Mouse (Mus musculus) large intestine, adult 2 months (tissue): ENCODE results near the gene R3hdml. TPM values are rescaled to one million over a fixed set of nuclear protein-coding genes. Genes with fewer than 3 reads are reported as not detected.

Experiments
- DNase-seq: peaks from one replicate; pipeline ENCODE4 v3.0.0-alpha.2; 2012; ENCODE audit warnings: low read depth, low spot score
- WGBS: fragments of 180-500 bp; shearing (Covaris S2); methylation state at CpG from one replicate; pipeline ENCODE4 v1.1.7; 2018; 5-methylcytosine and 5-hydroxymethylcytosine counted together
- polyA plus RNA-seq: library from polyadenylated mRNA; depleted of rRNA; stranded (reverse); fragments of >200 nt; gene quantifications from 2 replicates; pipeline ENCODE4 v1.2.3, GENCODE M21; 2012

The R3hdml gene
- polyA plus RNA-seq, 1 experiment: 4.6 TPM

DNA sequence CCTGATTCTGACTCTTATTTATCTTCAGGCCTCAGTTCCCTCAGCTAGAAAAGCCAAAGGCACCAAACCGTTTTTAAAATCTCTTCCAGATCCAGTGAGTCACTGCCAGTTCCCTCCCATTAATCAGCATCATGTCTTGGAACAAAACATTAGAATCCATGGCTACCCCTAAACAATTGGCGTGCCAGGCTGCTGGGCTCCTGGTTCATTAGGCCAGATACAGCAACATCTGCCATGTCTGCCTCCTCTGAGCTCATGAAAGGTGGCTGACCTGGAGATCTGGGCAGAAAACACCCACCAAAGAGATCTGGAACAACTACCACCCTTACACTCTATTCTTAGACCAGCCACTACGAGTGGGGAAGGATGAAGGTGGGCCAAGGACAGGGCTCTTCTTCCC lies 21.0 kb upstream of the R3hdml start:
- no peak for DNase-seq
- WGBS: 57% methylated on average over 3 of the region's 3 CpGs

DNA sequence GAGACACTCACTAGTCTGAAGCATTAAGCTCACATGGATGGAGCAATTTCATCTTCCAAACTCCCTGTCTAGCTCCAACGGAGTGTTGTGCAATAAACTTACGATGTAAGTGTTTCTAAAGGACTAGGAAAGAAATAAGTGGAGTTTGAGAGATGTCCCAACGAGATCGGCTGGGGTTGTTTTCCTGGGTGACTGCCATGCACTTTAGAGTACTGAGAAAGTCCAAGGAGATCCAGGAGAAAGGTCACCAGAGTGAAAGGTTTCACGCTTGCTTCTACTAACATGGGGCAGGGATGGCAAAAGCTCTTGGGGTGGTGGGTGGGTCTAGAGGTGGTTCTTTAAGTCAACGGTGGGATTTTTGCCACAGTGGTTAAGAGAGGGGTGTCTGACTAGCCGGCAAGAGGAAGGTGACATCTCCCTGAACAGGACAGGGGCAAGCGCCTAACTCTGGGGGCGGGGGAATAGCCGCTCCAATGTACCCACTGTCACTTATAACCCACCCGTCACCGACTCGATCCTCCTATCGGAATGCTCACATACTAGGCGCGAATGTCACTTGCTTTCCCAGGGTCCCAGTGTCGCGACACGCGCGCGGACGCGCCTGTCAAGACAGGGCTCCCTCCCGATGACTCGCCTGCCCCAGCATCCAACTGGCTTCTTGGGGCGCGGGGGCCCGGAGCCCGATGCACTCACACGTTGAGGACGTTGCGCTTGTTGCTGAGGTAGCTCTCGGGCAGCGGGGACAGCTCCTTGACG lies 20.2 kb upstream of the R3hdml start:
- WGBS: under 1% methylated on average over 36 of the region's 36 CpGs
- DNase-seq: no peak

DNA sequence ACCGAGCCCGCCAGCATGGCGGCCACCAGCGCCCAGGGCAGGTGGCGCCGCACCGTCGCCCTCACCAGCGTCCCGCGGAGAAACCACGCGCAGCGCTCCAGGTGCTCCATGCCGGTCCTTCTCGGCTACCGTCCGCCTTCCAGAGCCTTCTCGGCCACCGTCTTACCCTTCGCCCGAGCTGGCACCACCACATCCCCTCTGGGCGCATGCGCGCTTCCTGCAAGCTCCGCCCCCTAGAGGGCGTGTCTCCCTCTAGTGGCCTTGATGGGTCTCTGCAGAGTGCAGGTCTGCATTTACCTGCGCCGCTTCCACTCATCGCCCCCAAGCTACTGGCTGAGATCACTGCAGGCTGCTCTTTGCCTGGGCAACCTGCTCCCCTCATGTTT lies 19.7 kb upstream of the R3hdml start, which contains the start of gene Fitm2:
Fitm2 (minus strand) TSS at position 164 of the 386 bp plus-strand sequence.
- peak; percentile 86 for DNase-seq
- under 1% methylated on average over 30 of the region's 30 CpGs for WGBS

DNA sequence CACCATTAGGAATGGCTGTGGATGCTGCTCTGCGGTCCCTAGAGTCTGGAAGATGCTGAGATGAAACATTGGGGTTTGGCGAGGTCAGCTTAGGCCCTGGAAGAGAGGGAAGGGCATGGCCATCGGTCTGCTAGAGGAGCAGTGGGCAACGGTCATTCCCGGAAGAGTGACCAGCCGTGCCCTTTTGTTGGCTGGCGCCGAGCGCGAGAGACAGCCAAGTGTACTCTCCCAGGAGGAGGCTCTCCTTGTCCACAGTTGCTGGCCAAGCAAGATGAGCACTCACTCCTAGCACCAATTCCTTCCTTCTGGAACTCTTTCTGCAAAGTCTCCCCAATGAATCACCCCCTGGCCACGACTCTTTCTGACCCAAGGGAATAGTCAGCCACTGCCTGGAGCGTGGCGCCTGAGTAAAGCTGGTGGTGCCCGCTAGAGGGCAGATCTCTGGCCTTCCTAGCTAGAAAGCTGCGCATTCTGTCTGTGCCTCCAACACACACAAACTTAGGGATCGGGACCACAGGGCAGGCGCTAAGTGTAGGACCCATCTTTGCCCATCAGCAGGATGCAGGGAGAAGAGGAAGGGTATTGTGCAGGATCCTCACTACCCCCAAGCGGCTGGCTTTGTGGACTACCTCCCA lies 11.8 kb upstream of the R3hdml start:
- DNase-seq: no peak
- 64% methylated on average over 18 of the region's 18 CpGs for WGBS

DNA sequence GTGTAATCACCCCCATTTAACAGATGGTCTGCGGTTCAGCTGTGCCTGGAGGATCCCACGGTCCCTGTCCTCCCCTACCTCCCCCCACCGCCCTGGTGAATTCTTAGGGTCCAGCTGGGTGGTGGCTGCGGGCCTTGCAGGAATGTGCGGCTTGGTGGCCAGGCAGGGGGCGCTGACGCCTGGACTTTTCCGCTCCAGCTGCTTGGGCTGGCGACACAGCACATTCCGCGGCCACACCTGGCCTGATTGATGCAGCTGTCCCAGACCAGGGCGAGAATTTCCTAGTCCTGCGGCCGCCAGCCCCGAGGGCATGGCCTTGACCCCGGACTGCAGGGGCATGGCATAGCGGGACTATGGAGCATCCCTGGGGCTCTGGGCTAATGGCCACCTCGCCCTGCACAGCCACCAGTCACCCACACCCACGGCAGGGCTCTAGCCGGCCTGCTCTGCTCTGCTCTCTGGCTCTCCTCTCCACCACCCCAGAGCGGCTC lies 10.5 kb upstream of the R3hdml start:
- DNase-seq: no peak
- WGBS: 3% methylated on average over 21 of the region's 21 CpGs

DNA sequence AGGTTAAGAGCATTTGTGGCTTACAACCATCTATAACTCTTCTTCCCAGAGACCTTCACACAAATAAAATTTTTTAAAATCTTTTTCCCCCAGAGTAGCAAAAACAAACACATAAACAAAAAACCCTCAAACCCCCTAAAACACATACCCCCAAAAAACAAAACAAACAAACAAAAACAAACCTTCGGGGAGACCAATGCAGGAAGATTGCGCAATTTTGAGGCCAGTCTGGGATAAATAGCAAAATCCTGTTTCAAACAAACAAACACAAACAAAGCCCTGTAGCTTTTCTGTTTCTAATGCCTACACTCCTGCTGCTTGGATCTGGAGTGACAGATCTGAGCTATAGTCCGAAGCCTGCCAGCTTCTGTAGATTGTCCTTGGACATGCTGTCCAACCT lies 4.8 kb upstream of the R3hdml start:
- DNase-seq: no peak
- 79% methylated on average over 3 of the region's 3 CpGs for WGBS

DNA sequence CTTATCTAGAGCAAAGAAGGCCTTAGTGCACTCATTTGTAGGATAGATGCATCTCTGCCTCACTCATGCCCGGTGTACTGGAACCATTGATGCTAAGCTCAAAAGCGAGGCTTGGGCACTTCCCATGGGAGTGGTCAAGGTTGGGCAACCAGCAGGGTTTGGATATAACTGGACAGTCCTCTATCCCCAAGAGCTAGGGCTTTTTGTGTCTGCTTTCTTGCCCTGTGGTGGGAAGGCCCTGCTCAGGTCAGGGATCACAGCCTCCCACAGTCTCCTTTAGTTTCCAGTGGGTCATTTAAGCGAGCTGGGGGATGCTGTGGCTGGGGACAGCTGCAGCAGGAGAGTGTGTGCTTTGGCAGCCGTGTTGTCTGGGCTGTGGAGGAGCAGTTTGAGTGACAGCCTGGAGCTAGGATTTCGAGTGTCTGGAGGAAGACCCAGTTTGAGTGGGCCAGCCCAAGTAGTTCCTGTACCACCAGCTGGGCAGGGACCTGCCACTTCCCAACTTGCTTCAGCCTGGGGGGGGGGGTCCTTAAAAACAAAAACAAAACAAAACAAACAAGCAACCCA lies 2.3 kb upstream of the R3hdml start:
- DNase-seq: no peak
- 55% methylated on average over 5 of the region's 5 CpGs for WGBS

DNA sequence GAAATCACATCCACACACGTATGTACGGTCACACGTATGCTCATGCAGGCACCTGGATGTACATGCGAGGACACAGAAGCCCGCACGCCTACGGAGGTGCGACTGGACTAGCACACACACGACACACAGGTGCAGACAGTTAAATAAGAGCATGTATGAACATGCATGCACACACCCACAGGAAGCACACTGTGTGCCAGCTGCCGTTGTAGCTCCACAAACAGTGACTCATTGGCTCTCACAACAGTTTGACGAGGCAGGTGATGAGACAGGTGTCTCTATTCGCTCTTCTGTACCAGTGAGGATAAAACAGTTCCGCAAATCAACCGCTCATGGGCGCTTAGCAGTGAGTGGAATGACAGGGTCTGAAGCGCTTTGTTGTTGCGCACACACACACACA lies 1.5 kb upstream of the R3hdml start:
- WGBS: 54% methylated on average over 17 of the region's 17 CpGs
- no peak for DNase-seq

DNA sequence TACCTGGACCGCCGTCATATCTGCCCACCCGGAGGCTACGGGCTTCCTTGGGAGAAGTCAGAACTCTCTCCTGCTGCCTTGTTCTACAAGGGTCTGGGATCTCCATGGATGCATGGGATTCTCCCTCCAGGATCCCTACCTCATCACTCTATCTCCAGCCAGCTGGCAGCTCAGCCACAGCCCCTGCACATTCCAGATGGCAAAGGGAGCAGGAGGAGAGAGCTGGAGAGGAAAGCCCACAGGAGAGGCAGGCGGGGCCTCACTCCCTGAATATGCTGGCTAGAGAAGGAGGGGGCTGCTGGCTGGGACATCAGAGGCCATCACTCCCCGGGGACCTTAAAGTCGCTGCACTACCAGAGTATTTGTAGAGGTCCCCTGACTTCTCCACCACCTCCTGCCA lies 767 bp upstream of the R3hdml start:
- no peak for DNase-seq
- 53% methylated on average over 7 of the region's 7 CpGs for WGBS

DNA sequence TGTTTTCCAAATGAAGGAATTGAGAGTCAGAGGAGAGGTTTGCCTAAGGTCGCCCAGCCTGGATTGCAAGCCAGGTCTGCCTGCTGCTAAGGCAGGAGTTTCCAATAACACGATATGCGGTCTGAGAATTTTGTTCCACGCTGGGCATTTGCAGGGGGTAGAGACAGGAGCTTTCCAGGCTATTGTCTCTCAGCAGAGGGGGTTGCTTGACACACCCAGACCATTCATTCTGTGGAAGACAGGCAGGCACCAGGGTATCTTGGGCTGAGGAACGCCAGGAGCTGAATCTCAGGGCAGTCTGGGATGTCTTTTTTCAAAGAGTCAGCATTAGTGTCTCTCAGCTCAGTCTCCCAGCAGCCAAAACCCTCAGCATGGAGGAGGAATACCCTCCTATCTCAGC lies 913 bp downstream of the R3hdml start:
- 71% methylated on average over 5 of the region's 5 CpGs for WGBS
- no peak for DNase-seq

DNA sequence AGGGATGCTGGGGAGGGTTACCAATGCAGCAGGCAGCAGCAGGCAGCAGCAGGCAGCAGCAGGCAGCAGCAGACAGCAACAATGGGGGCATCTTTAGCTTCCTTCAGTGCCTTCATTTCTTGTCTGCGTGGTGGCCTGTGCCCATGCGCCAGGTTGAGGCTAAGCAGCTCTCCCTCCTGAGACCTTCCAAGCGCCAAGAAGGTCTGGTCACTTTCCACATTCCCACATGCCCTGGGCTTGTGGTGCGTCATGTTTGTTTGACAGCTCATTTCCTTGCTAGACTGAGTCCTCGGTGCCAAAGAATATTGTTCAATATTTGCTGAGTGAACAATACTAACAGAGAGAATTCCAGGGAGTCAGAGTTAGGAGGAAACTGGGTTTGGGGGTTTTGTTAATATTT lies 1.9 kb downstream of the R3hdml start:
- 6% methylated on average over 5 of the region's 5 CpGs for WGBS
- no peak for DNase-seq

DNA sequence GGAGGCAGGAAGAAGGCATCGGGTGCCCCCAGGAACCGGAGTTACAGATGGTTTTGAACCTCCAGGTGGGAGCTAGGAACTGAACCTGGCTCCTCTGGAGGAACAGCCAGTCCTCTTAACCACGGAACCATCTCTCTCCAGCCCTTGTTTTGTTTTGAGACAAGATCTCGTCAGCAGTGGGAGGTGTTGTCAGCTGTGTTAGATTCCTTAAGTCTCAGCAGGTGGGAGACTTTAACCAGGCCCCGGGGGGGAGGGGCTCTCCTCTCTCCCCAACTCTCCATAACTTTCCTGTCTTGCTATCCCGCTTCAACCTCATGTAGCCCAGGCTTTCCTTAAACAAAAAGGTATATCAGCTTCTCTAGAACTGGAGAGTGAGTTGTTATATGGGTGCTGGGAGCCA lies 2.3 kb downstream of the R3hdml start:
- no peak for DNase-seq
- 28% methylated on average over 6 of the region's 6 CpGs for WGBS

DNA sequence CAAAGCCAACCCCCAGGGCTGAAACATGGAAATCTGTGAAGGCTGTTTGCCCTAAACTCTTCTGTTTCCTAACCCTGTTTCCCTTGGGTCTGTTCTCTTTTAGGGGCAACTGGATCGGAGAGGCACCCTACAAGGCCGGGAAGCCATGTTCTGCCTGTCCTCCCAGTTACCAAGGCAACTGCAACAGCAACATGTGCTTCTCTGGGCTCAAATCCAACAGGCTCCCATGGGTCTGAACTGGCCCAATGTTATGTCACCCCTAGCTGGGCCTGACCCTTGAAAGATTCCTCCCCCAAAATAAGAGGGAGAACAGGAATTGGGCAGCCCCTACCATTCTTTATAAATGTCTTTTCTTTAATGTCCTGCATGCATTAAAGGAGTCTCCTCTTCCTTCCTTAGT lies 10.1 kb downstream of the R3hdml start:
- WGBS: 66% methylated on average over 2 of the region's 2 CpGs
- no peak for DNase-seq

DNA sequence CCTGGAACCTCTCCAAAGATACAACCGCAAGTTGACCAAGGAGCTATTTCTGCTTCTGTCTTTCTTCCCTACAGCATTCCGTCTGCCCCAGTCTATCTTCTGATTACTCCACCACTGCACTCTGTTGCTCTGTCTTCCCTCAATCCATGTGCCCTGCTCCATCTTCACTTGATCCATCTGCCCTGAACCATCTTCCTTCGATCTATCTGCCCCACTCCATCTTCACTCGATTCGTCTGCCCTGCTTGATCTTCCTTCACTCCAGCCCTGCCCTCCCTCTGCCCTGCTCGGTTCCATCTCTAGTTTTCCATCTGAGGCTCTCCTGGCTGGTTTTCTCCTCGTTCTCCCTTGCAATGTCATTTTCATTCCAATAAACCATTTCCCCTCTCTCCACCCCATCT lies 11.1 kb downstream of the R3hdml start:
- DNase-seq: no peak
- 27% methylated on average over 7 of the region's 7 CpGs for WGBS

DNA sequence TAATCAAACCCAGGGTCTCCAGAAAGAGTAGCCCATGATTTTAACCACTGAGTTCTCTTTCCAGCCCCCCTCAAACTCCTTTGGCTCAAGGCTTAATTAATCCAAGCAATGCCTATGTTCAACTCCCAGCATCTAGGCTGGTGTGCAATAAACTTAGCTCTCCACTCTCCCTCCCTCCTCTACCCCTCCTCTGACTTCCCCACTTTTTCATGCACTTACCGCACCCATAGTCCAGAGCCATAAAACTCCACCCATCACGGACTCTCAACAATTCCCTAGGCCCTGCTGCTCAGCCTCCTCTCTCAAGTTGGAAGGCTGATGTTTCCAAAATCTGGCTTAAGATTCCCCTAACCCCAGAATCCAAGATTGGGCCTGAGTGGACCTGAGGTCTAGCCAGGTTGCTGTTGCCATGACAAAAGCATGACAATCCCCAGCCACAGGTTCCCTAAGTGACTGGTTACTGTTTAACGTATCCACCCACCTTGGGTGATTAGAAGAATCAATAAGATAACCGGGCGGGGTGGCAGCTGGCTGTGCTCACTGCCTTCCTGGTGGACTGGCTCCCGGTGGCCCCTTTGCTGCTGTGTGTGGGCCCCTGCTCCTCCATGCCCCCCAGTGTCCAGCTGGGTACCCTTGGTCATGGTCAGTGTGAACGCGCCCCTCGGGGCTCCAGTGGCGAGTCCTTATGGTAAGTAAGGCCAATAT lies 14.3 kb downstream of the R3hdml start, which contains the start of gene Hnf4a:
Hnf4a (plus strand) TSS at position 509 of the 705 bp plus-strand sequence.
- peak; percentile 75 for DNase-seq
- 28% methylated on average over 10 of the region's 10 CpGs for WGBS

DNA sequence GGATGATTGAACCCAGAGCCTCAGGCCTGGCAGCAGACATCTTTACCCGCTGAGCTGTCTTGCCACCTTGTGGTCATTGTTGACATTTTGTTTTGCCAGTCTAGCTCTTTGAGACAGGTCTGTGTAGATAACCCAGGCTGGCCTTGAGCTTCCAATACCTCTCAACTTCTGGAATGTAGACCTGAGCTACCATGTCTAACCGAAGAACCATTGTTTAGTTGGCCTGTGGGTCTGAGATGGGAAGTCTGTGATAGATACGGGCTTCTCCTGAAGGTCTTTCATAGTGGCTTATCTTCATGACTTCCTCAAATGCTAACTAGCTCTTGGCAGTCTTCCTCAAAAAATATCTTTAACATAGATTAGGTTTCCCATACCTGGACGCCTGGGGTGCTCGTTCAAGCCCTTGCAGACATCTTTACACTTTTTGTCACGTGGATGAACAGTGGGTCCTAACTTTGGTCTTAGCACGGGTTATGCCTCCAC lies 33.7 kb downstream of the R3hdml start:
- DNase-seq: no peak
- WGBS: 74% methylated on average over 7 of the region's 7 CpGs

DNA sequence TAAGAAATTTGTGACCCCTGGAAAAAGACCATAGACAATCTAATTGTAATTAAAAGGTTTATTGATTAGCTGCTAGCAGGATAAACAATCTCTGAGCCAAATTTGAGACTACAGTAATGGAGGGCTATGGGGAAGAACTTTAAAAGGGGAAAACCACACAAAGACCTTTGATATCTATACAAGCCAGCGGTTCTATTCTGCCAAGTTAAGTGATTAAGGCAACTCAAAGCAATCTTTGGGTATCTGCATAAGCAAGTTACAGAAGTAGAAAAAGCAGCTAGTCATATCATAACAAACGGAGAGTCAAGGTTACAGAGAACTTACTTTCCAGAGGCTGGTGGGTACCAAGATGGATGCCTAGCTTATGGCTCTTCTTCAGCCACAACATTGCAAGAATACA lies 35.4 kb downstream of the R3hdml start:
- no peak for DNase-seq
- WGBS: 69% methylated on average over 2 of the region's 2 CpGs

DNA sequence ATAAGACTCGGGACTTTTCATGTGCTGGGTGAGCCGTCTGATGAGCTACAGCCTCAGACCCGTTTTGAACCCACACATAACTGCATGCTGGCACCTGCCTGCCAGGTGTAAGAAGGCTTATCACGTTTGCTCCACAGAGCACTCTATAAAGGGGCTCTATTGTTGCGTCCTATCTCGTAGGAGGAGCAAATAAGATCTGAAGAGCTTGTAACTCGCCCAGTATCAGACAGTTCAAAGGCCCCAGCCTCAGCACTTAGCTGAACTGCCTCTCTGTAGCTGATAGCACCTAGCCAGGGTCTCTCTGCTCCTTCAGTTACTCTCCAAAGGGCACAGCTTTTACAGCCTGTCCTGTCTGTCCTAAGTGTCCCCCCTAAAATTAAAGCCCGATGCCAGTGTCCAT lies 38.3 kb downstream of the R3hdml start:
- no peak for DNase-seq
- 24% methylated on average over 8 of the region's 8 CpGs for WGBS

DNA sequence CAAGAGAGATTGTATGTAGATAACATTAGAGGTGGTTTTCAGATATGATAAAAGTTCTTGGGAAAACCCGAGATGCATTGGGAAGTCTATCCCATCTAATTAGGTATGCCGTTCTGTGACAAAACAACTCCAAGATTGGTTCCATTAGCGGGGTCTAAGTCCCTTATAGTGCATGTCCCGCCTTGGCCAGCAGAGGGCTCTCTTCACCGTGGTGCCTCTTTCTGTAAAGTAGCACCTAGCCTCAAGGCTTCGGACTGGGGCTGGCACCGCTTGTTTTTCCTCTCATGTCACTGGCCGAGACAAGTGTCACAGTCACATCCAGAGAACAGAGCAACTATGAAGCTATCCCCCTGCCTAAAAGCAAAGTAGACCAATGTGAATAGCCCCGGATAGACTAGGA lies 39.8 kb downstream of the R3hdml start:
- WGBS: 12% methylated on average over 9 of the region's 9 CpGs
- no peak for DNase-seq

DNA sequence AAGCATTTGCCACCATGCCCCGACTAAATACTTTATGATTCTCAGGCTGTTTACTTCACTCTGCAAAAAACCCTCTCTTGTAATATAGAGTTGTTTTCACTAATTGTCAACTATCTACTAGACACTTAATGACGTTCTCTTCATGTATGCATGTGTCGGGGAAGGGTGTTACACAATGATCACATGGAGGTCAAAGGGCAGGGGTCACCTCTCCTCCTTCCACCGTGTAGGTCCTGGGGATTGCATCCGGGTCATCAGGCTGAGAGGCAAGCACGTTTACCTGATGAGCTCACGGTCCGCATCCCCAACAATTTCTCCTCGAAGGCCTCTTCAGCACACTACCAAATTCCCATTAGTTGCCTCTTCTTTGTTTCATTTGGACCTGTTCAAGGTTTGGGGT lies 41.1 kb downstream of the R3hdml start:
- WGBS: 83% methylated on average over 9 of the region's 9 CpGs
- DNase-seq: no peak
